Mouse (Mus musculus): Measurements from ENCODE around the gene Ahdc1. TPM values are rescaled to one million over a fixed set of nuclear protein-coding genes. Genes with fewer than 3 reads are reported as not detected.

The Ahdc1 gene
- total and polyA plus RNA-seq, 3 experiments: 2.7 to 37.9 (median 15.6) TPM

- peaks cover 10% of the 10 kb centered on the region; the same call in 1 of the 2 replicates for H3K27me3 ChIP-seq (ENCODE audit: insufficient read depth, low read length)
- H3K9me3 ChIP-seq (replicated peaks): no peaks in the 10 kb centered on the region
- peaks cover 35% of the 10 kb centered on the region for H3K4me1 ChIP-seq (ENCODE audit: insufficient read depth, low read depth, low read length)
- TF ChIP-seq GATA1 (IDR thresholded peaks at IDR 0.05; ENCODE audit: borderline replicate concordance, low read length): no peak
- TF ChIP-seq GATA2 (IDR thresholded peaks at IDR 0.05; ENCODE audit: borderline replicate concordance, low read depth, low read length): no peak
- no peak for TF ChIP-seq POLR2AphosphoS5 (IDR thresholded peaks at IDR 0.05; ENCODE audit: insufficient replicate concordance, low read depth, low read length)
- TF ChIP-seq CTCF (IDR thresholded peaks at IDR 0.05; ENCODE audit: low read depth, low read length): no peak
- no peak for TF ChIP-seq TAL1 (conservative IDR thresholded peaks at IDR 0.05; ENCODE audit: low read depth, low read length)
- peaks cover 77% of the 10 kb centered on the region for H3K36me3 ChIP-seq (replicated peaks)
- DNase-seq (ENCODE audit: low spot score) (no peak), ATAC-seq (ENCODE audit: extremely low read depth, insufficient number of reproducible peaks, low FRiP score, poor library complexity, severe bottlenecking) (no peak)
- H3K4me3 ChIP-seq (ENCODE audit: low read depth, low read length): no peak overlapping the region
Measured at GRCm38 (mm10) chr4:133024969-133025685, 14.1 kb downstream of the Ahdc1 start.

- DNase-seq (ENCODE audit: low spot score) (no peak), ATAC-seq (ENCODE audit: extremely low read depth, insufficient number of reproducible peaks, low FRiP score, poor library complexity, severe bottlenecking) (no peak)
- TF ChIP-seq CTCF (IDR thresholded peaks at IDR 0.05; ENCODE audit: low read depth, low read length) (no peak), TAL1 (conservative IDR thresholded peaks at IDR 0.05; ENCODE audit: low read depth, low read length) (no peak), GATA1 (IDR thresholded peaks at IDR 0.05; ENCODE audit: borderline replicate concordance, low read length) (no peak), POLR2AphosphoS5 (IDR thresholded peaks at IDR 0.05; ENCODE audit: insufficient replicate concordance, low read depth, low read length) (no peak), GATA2 (IDR thresholded peaks at IDR 0.05; ENCODE audit: borderline replicate concordance, low read depth, low read length) (no peak)
- H3K4me1 ChIP-seq (ENCODE audit: insufficient read depth, low read depth, low read length): peaks cover 32% of the 10 kb centered on the region
- H3K4me3 ChIP-seq (ENCODE audit: low read depth, low read length): no peak overlapping the region
- H3K9me3 ChIP-seq (replicated peaks): no peaks in the 10 kb centered on the region
- H3K36me3 ChIP-seq (replicated peaks): peaks cover 70% of the 10 kb centered on the region
- H3K27me3 ChIP-seq (ENCODE audit: insufficient read depth, low read length): peaks cover 8% of the 10 kb centered on the region; the same call in 1 of the 2 replicates
Measured at GRCm38 (mm10) chr4:133026272-133026671, 15.2 kb downstream of the Ahdc1 start.

GRCm38 (mm10) chr4:133026826-133027375, 15.8 kb downstream of the Ahdc1 start:
- Histone ChIP-seq H3K27me3 (ENCODE audit: insufficient read depth, low read length) (peaks cover 9% of the 10 kb centered on the region; the same call in 1 of the 2 replicates), H3K4me1 (ENCODE audit: insufficient read depth, low read depth, low read length) (peaks cover 28% of the 10 kb centered on the region), H3K4me3 (ENCODE audit: low read depth, low read length) (no peak overlapping the region), H3K36me3 (replicated peaks) (peaks cover 67% of the 10 kb centered on the region), H3K9me3 (replicated peaks) (no peaks in the 10 kb centered on the region)
- no peak for TF ChIP-seq GATA2 (IDR thresholded peaks at IDR 0.05; ENCODE audit: borderline replicate concordance, low read depth, low read length)
- DNase-seq (ENCODE audit: low spot score) (no peak), ATAC-seq (ENCODE audit: extremely low read depth, insufficient number of reproducible peaks, low FRiP score, poor library complexity, severe bottlenecking) (no peak)

- TF ChIP-seq GATA1 (IDR thresholded peaks at IDR 0.05; ENCODE audit: borderline replicate concordance, low read length) (no peak), TAL1 (conservative IDR thresholded peaks at IDR 0.05; ENCODE audit: low read depth, low read length) (no peak), CTCF (IDR thresholded peaks at IDR 0.05; ENCODE audit: low read depth, low read length) (no peak), POLR2AphosphoS5 (IDR thresholded peaks at IDR 0.05; ENCODE audit: insufficient replicate concordance, low read depth, low read length) (no peak), GATA2 (IDR thresholded peaks at IDR 0.05; ENCODE audit: borderline replicate concordance, low read depth, low read length) (no peak)
- DNase-seq (ENCODE audit: low spot score): no peak
- Histone ChIP-seq H3K36me3 (replicated peaks) (peaks cover 63% of the 10 kb centered on the region), H3K9me3 (replicated peaks) (no peaks in the 10 kb centered on the region), H3K27me3 (ENCODE audit: insufficient read depth, low read length) (peaks cover 6% of the 10 kb centered on the region; the same call in 1 of the 2 replicates), H3K4me3 (ENCODE audit: low read depth, low read length) (no peak overlapping the region), H3K4me1 (ENCODE audit: insufficient read depth, low read depth, low read length) (peaks cover 23% of the 10 kb centered on the region)
- ATAC-seq (ENCODE audit: extremely low read depth, insufficient number of reproducible peaks, low FRiP score, poor library complexity, severe bottlenecking): no peak
Measured at GRCm38 (mm10) chr4:133027721-133028120, 16.7 kb downstream of the Ahdc1 start.

- DNase-seq (ENCODE audit: low spot score) (no peak), ATAC-seq (ENCODE audit: extremely low read depth, insufficient number of reproducible peaks, low FRiP score, poor library complexity, severe bottlenecking) (no peak)
- H3K27me3 ChIP-seq (ENCODE audit: insufficient read depth, low read length): peaks cover 6% of the 10 kb centered on the region; the same call in 1 of the 2 replicates
- no peak overlapping the region for H3K4me3 ChIP-seq (ENCODE audit: low read depth, low read length)
- H3K36me3 ChIP-seq (replicated peaks): peaks cover 59% of the 10 kb centered on the region
- H3K4me1 ChIP-seq (ENCODE audit: insufficient read depth, low read depth, low read length): peaks cover 23% of the 10 kb centered on the region
- no peaks in the 10 kb centered on the region for H3K9me3 ChIP-seq (replicated peaks)
- no peak for TF ChIP-seq GATA2 (IDR thresholded peaks at IDR 0.05; ENCODE audit: borderline replicate concordance, low read depth, low read length)
Measured at GRCm38 (mm10) chr4:133028193-133028592, 17.1 kb downstream of the Ahdc1 start.

- Histone ChIP-seq H3K27me3 (ENCODE audit: insufficient read depth, low read length) (peaks cover 6% of the 10 kb centered on the region; the same call in 1 of the 2 replicates), H3K36me3 (replicated peaks) (peaks cover 57% of the 10 kb centered on the region), H3K4me3 (ENCODE audit: low read depth, low read length) (no peak overlapping the region), H3K9me3 (replicated peaks) (no peaks in the 10 kb centered on the region), H3K4me1 (ENCODE audit: insufficient read depth, low read depth, low read length) (peaks cover 23% of the 10 kb centered on the region)
- TF ChIP-seq GATA1 (IDR thresholded peaks at IDR 0.05; ENCODE audit: borderline replicate concordance, low read length): no peak
- TF ChIP-seq POLR2AphosphoS5 (IDR thresholded peaks at IDR 0.05; ENCODE audit: insufficient replicate concordance, low read depth, low read length): no peak
- ATAC-seq (ENCODE audit: extremely low read depth, insufficient number of reproducible peaks, low FRiP score, poor library complexity, severe bottlenecking): no peak
- no peak for DNase-seq (ENCODE audit: low spot score)
Measured at GRCm38 (mm10) chr4:133028875-133029274, 17.8 kb downstream of the Ahdc1 start.

Data from G1E (cell line).